Mouse (Mus musculus) ES-Bruce4 (cell line): ENCODE measurements around the gene Aacs.

ENCODE experiments used
- CTCF ChIP-seq: IDR thresholded peaks from one replicate; pipeline ENCODE4 v1.8.1; 2011; ENCODE audit warnings: low read depth, low read length
- EP300 ChIP-seq: IDR thresholded peaks from 2 replicates; pipeline ENCODE4 v1.6.1; 2011; ENCODE audit warnings: low read depth, low read length; ENCODE audit not compliant: insufficient read depth
- POLR2A ChIP-seq: IDR thresholded peaks from one replicate; pipeline ENCODE4 v1.8.1; 2011; ENCODE audit warnings: low read length; ENCODE audit not compliant: insufficient read depth

DNA sequence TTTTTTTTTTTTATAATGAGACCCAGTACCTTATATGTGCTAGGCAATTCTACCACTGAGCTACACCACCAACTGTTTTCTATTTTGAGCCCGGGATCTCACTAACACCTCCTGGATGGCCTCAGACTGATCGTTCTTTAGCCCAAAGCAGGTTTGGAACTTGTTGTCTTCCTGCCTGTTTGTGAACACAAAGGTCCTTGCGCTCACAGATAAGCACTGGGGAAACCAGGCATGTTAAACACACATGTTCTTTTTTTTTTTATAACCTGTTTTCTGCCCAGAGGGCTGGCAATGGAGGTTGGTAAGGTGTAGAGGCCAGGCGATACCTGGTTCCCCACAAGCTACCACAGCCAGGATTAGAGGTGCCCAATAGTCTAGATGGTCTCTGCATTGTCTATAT, 27.0 kb upstream of the Aacs start:
- TF ChIP-seq CTCF (no peak), POLR2A (no peak), EP300 (no peak)
